23 mouse cellular contexts compared by ENCODE assay signal in genomic region chr11:116432127-116432526, GRCm38 (mm10). TPM values are rescaled to one million over a fixed set of nuclear protein-coding genes. Genes with fewer than 3 reads are reported as not detected.
DNase-seq lines count a peak whose midpoint lies in the region; ATAC-seq and TF ChIP-seq lines count a peak whose summit lies in the region.
"Had no signal": no experiment of that assay in that cellular context is flagged by ENCODE, and none has a peak within 500 bp of the region (broad histone marks: within the 10 kb centered on the region; RNA-seq: fewer than 3 reads in every experiment).

No protein-coding gene starts in this region.

- H3K4me2 ChIP-seq in kidney, embryonic 16.5 days (replicated peaks; ENCODE audit: low read depth, low read length) = no peak overlapping the region
- H3K4me2 ChIP-seq in kidney, embryonic 14.5 days (replicated peaks; ENCODE audit: low read depth, low read length) = no peak overlapping the region
- H3K4me2 ChIP-seq in CH12.LX (ENCODE audit: insufficient read depth, low read depth, poor library complexity, severe bottlenecking) = peak overlapping the region; percentile 79; the same call in 1 of the 2 replicates
- 0 out of 2 replicates have a peak overlapping the region, but pooled peaks have one; percentile 9 for H3K4me2 ChIP-seq in intestine, embryonic 14.5 days (ENCODE audit: low read length)
- H3K4me2 ChIP-seq in stomach, embryonic 14.5 days (replicated peaks; ENCODE audit: low read depth, low read length) = no peak overlapping the region
- H3K4me2 ChIP-seq: hindbrain, embryonic 13.5 days had no signal

- H3K36me3 ChIP-seq in kidney, embryonic 16.5 days (ENCODE audit: insufficient read depth, low read length) = peaks cover 14% of the 10 kb centered on the region
- peaks cover 13% of the 10 kb centered on the region; the same call in 1 of the 2 replicates for H3K36me3 ChIP-seq in kidney, embryonic 14.5 days (ENCODE audit: control insufficient read depth, insufficient read depth, low read length)
- peaks cover 8 to 16% of the 10 kb centered on the region in 2 experiments for H3K36me3 ChIP-seq in CH12.LX (replicated peaks in 1 of 2; ENCODE audit: control insufficient read depth in 1 of 2, insufficient read depth in 1 of 2, low read length in 1 of 2)
- peaks cover 14% of the 10 kb centered on the region for H3K36me3 ChIP-seq in intestine, embryonic 14.5 days (ENCODE audit: control insufficient read depth, insufficient read depth, low read length)
- peaks cover 5% of the 10 kb centered on the region for H3K36me3 ChIP-seq in stomach, embryonic 14.5 days (ENCODE audit: control insufficient read depth, insufficient read depth, low read length)

- TF ChIP-seq CTCF in CH12.LX (conservative IDR thresholded peaks at IDR 0.05 in 1 of 2, IDR thresholded peaks at IDR 0.05 in 1 of 2; ENCODE audit: low read depth in 2 of 2, low read length in 2 of 2) = no peak

- H3K27me3 ChIP-seq in kidney, embryonic 16.5 days (ENCODE audit: insufficient read depth, low read length) = no peaks in the 10 kb centered on the region
- H3K27me3 ChIP-seq in kidney, embryonic 14.5 days (ENCODE audit: control insufficient read depth, insufficient read depth, low read length) = no peaks in the 10 kb centered on the region
- no peaks in the 10 kb centered on the region for H3K27me3 ChIP-seq in CH12.LX (replicated peaks)
- no peaks in the 10 kb centered on the region for H3K27me3 ChIP-seq in intestine, embryonic 14.5 days (replicated peaks; ENCODE audit: control insufficient read depth, insufficient read depth, low read length)
- no peaks in the 10 kb centered on the region for H3K27me3 ChIP-seq in stomach, embryonic 14.5 days (ENCODE audit: control insufficient read depth, insufficient read depth, low read length)
- H3K27me3 ChIP-seq: liver, embryonic 12.5 days had no signal

- no peaks in the 10 kb centered on the region for H3K9me3 ChIP-seq in kidney, embryonic 16.5 days (ENCODE audit: low read length)
- H3K9me3 ChIP-seq in kidney, embryonic 14.5 days (ENCODE audit: control insufficient read depth, low read length) = no peaks in the 10 kb centered on the region
- no peaks in the 10 kb centered on the region for H3K9me3 ChIP-seq in CH12.LX (replicated peaks; ENCODE audit: low read length)
- no peaks in the 10 kb centered on the region for H3K9me3 ChIP-seq in intestine, embryonic 14.5 days (ENCODE audit: control insufficient read depth, low read length)
- H3K9me3 ChIP-seq in stomach, embryonic 14.5 days (ENCODE audit: control insufficient read depth, low read depth, low read length) = no peaks in the 10 kb centered on the region
- H3K9me3 ChIP-seq: hindbrain, embryonic 13.5 days; liver, embryonic 12.5 days had no signal

- intact Hi-C loops in gastrocnemius, postnatal 14 days (cut with DNase I; ENCODE audit: low total_unique reads) = no loop called here

- DNase-seq in CH12.LX (ENCODE audit: extremely low read depth) = no peak
- no peak for DNase-seq in intestine, embryonic 14.5 days (ENCODE audit: low spot score)
- no peak for DNase-seq in gastrocnemius, postnatal 14 days
- DNase-seq in right cerebral cortex, postnatal 14 days = no peak
- DNase-seq: adrenal gland, adult 2 months; B cell, adult 2 months; cerebellum, adult 2 months; gastrocnemius, postnatal 25 days; midbrain, embryonic 14.5 days; thymus, adult 2 months had no signal

- peaks cover 30% of the 10 kb centered on the region for H3K79me2 ChIP-seq in CH12.LX (replicated peaks; ENCODE audit: control insufficient read depth, extremely low read depth, insufficient read depth, poor library complexity, severe bottlenecking)

- no peak for TF ChIP-seq POLR2A in CH12.LX (IDR thresholded peaks at IDR 0.05; ENCODE audit: low read depth, low read length)

- H3K4me3 ChIP-seq in kidney, embryonic 16.5 days (ENCODE audit: low read length) = no peak overlapping the region
- no peak overlapping the region for H3K4me3 ChIP-seq in kidney, embryonic 14.5 days (ENCODE audit: low read length)
- H3K4me3 ChIP-seq in CH12.LX (replicated peaks in 1 of 3; ENCODE audit: low read depth in 2 of 3, low read length in 2 of 3, poor library complexity in 1 of 3) = no peak overlapping the region
- H3K4me3 ChIP-seq in intestine, embryonic 14.5 days (ENCODE audit: low read depth, low read length) = no peak overlapping the region
- no peak overlapping the region for H3K4me3 ChIP-seq in stomach, embryonic 14.5 days (ENCODE audit: low read depth, low read length)
- H3K4me3 ChIP-seq: erythroblast, embryonic 14.5 days; hindbrain, embryonic 13.5 days; liver, embryonic 12.5 days had no signal

- no peak for TF ChIP-seq EP300 in CH12.LX (IDR thresholded peaks at IDR 0.05; ENCODE audit: low read length)

- dilution Hi-C loops in CH12.LX (cut with MboI; ENCODE audit: extremely low pct_ligation_motif_present, extremely low pct_unique_long_range_greater_than_20kb, low sequenced_read_pairs) = no loop called here

- ATAC-seq in kidney, embryonic 16.5 days (ENCODE audit: low FRiP score, low TSS enrichment) = no peak
- ATAC-seq in kidney, embryonic 14.5 days (ENCODE audit: low FRiP score, low TSS enrichment) = no peak
- ATAC-seq in intestine, embryonic 14.5 days (replicated peaks; ENCODE audit: low FRiP score, low TSS enrichment, low read depth) = no peak
- no peak for ATAC-seq in stomach, embryonic 14.5 days (ENCODE audit: insufficient number of reproducible peaks, insufficient read depth, low FRiP score, low read depth)
- ATAC-seq: forebrain, embryonic 14.5 days; inflammation-experienced regulatory T-cells, adult 6 months; liver, embryonic 12.5 days; lung, postnatal 0 days had no signal

- no peak overlapping the region for H3K9ac ChIP-seq in kidney, embryonic 16.5 days (replicated peaks; ENCODE audit: low read length)
- H3K9ac ChIP-seq in kidney, embryonic 14.5 days (ENCODE audit: low read depth, low read length) = no peak overlapping the region
- H3K9ac ChIP-seq in CH12.LX (ENCODE audit: insufficient read depth, low read depth) = peak overlapping the region; percentile 59
- H3K9ac ChIP-seq in intestine, embryonic 14.5 days (ENCODE audit: low read length) = no peak overlapping the region
- no peak overlapping the region for H3K9ac ChIP-seq in stomach, embryonic 14.5 days (replicated peaks; ENCODE audit: low read depth, low read length)
- H3K9ac ChIP-seq: hindbrain, embryonic 13.5 days had no signal

- 66% methylated on average over 6 of the region's 6 CpGs for WGBS in kidney, embryonic 16.5 days
- 74% methylated on average over 6 of the region's 6 CpGs for WGBS in kidney, embryonic 14.5 days
- 61% methylated on average over 6 of the region's 6 CpGs for WGBS in intestine, embryonic 14.5 days
- 60% methylated on average over 6 of the region's 6 CpGs for WGBS in stomach, embryonic 14.5 days

- H3K4me1 ChIP-seq in kidney, embryonic 16.5 days (ENCODE audit: insufficient read depth, low read length) = peaks cover 49% of the 10 kb centered on the region
- H3K4me1 ChIP-seq in kidney, embryonic 14.5 days (ENCODE audit: control insufficient read depth, insufficient read depth, low read length) = peaks cover 31% of the 10 kb centered on the region
- peaks cover 30 to 72% of the 10 kb centered on the region in 2 experiments for H3K4me1 ChIP-seq in CH12.LX (ENCODE audit: control insufficient read depth in 1 of 2, insufficient read depth in 2 of 2)
- peaks cover 37% of the 10 kb centered on the region for H3K4me1 ChIP-seq in intestine, embryonic 14.5 days (replicated peaks; ENCODE audit: control insufficient read depth, insufficient read depth, low read length)
- H3K4me1 ChIP-seq in stomach, embryonic 14.5 days (ENCODE audit: control insufficient read depth, insufficient read depth, low read length) = peaks cover 22% of the 10 kb centered on the region

- in situ Hi-C loops in CH12.LX (cut with MboI; ENCODE audit: low pct_ligation_motif_present, low pct_unique_long_range_greater_than_20kb, low sequenced_read_pairs) = no loop called here

- TF ChIP-seq RAD21 in CH12.LX (IDR thresholded peaks at IDR 0.05; ENCODE audit: low read depth, low read length) = no peak

- peak overlapping the region; percentile 76; the same call in 1 of the 2 replicates for H3K27ac ChIP-seq in kidney, embryonic 16.5 days (ENCODE audit: low read length)
- no peak overlapping the region for H3K27ac ChIP-seq in kidney, embryonic 14.5 days (ENCODE audit: low read depth, low read length)
- H3K27ac ChIP-seq in CH12.LX (ENCODE audit: insufficient read depth, low read depth) = peak overlapping the region; percentile 98
- H3K27ac ChIP-seq in intestine, embryonic 14.5 days (ENCODE audit: low read depth) = peak overlapping the region; percentile 79
- H3K27ac ChIP-seq in stomach, embryonic 14.5 days (ENCODE audit: low read length) = peak overlapping the region; percentile 74
- H3K27ac ChIP-seq: hindbrain, embryonic 13.5 days had no signal

RNA-seq across cellular contexts. Expression of gene Ubald2, which starts 1.8 kb away (rescaled TPM):
- polyA plus RNA-seq in kidney, embryonic 16.5 days (2015; fragmentation: Nextera tagmentation; extraction: Ambion mirVana) = 51.2 and 51.4 TPM in 2 replicates
- polyA plus RNA-seq in kidney, embryonic 14.5 days (2014; fragmentation: Nextera tagmentation; extraction: Ambion mirVana) = 79.7 and 80.8 TPM in 2 replicates
- total RNA-seq in CH12.LX (2012; rRNA removed) (321 and 436 TPM in 2 replicates), CH12.LX (2014; rRNA removed) (291 and 336 TPM in 2 replicates)
- 222 and 228 TPM in 2 replicates for polyA plus RNA-seq in CH12.LX (2012; ENCODE audit: insufficient read length, low read depth)
- polyA plus RNA-seq in intestine, embryonic 14.5 days (2014; fragmentation: Nextera tagmentation; extraction: Ambion mirVana) = 76.2 and 78.5 TPM in 2 replicates
- 56.1 and 60.7 TPM in 2 replicates for polyA plus RNA-seq in stomach, embryonic 14.5 days (2014; fragmentation: Nextera tagmentation; extraction: Ambion mirVana)
- 10 to 100 TPM; 42.6 to 58.9 TPM for total RNA-seq in gastrocnemius, postnatal 14 days (2021)

RNA-seq across cellular contexts. Expression of gene Rnf157, which starts 19.3 kb away (rescaled TPM):
- polyA plus RNA-seq in kidney, embryonic 16.5 days (2015; fragmentation: Nextera tagmentation; extraction: Ambion mirVana) = 6.1 and 6.8 TPM in 2 replicates
- 9.1 and 14.1 TPM in 2 replicates for polyA plus RNA-seq in kidney, embryonic 14.5 days (2014; fragmentation: Nextera tagmentation; extraction: Ambion mirVana)
- total RNA-seq in CH12.LX (2012; rRNA removed) (17.2 and 39.3 TPM in 2 replicates), CH12.LX (2014; rRNA removed) (7.2 and 8.7 TPM in 2 replicates)
- polyA plus RNA-seq in CH12.LX (2012; ENCODE audit: insufficient read length, low read depth) = 8.7 and 10.9 TPM in 2 replicates
- 14.6 and 19.9 TPM in 2 replicates for polyA plus RNA-seq in intestine, embryonic 14.5 days (2014; fragmentation: Nextera tagmentation; extraction: Ambion mirVana)
- polyA plus RNA-seq in stomach, embryonic 14.5 days (2014; fragmentation: Nextera tagmentation; extraction: Ambion mirVana) = 9.8 and 12.8 TPM in 2 replicates
- 10 to 100 TPM; 38.3 to 48.7 TPM for total RNA-seq in gastrocnemius, postnatal 14 days (2021)
- polyA plus RNA-seq: erythroblast, embryonic 14.5 days had no signal

RNA-seq across cellular contexts. Expression of gene Qrich2, which starts 33.9 kb away (rescaled TPM):
- polyA plus RNA-seq in kidney, embryonic 16.5 days (2015; fragmentation: Nextera tagmentation; extraction: Ambion mirVana) = 0.15 and 0.32 TPM in 2 replicates
- 0.34 and 0.39 TPM in 2 replicates for polyA plus RNA-seq in kidney, embryonic 14.5 days (2014; fragmentation: Nextera tagmentation; extraction: Ambion mirVana)
- 0.13 and 0.38 TPM in 2 replicates for total RNA-seq in CH12.LX (2012; rRNA removed)
- total RNA-seq in CH12.LX (2014; rRNA removed) = 0.23 and 0.32 TPM in 2 replicates
- 0.29 and 0.37 TPM in 2 replicates for polyA plus RNA-seq in CH12.LX (2012; ENCODE audit: insufficient read length, low read depth)
- 0.15 and 0.22 TPM in 2 replicates for polyA plus RNA-seq in intestine, embryonic 14.5 days (2014; fragmentation: Nextera tagmentation; extraction: Ambion mirVana)
- 0.22 TPM in 1 of 2 replicates, not detected in the other for polyA plus RNA-seq in stomach, embryonic 14.5 days (2014; fragmentation: Nextera tagmentation; extraction: Ambion mirVana)
- total RNA-seq in gastrocnemius, postnatal 14 days (2021) = not detected
- total RNA-seq: adrenal gland, adult 2 months; gastrocnemius, postnatal 25 days; left cerebral cortex, adult 8-10 months; megakaryocyte progenitor cell, adult 5-6 weeks; neutrophil, adult 5-6 weeks had no signal
- polyA plus RNA-seq: erythroblast, embryonic 14.5 days; forebrain, embryonic 14.5 days; heart, postnatal 0 days; inflammation-experienced regulatory T-cells, adult 6 months; liver, embryonic 12.5 days; midbrain, embryonic 14.5 days had no signal

Comparison
In these comparisons a context has a peak if more than half of its experiments do, and no peak if none do; other contexts are left out.
1. H3K4me2 ChIP-seq: peak in CH12.LX (single experiment) and intestine, embryonic 14.5 days (single experiment); none in kidney, embryonic 16.5 days (single experiment), kidney, embryonic 14.5 days (single experiment) and stomach, embryonic 14.5 days (single experiment).